Mouse (Mus musculus): Measurements from ENCODE around the gene 1500009C09Rik. TPM values are rescaled to one million over a fixed set of nuclear protein-coding genes. Genes with fewer than 3 reads are reported as not detected.
A peak's percentile ranks its signal among the peaks of the same experiment; 100 is the strongest.

1500009C09Rik gene
- polyA plus RNA-seq, 1 experiment from 2014 or later = 0.35 TPM

- Histone ChIP-seq H3K36me3 (replicated peaks; ENCODE audit: control insufficient read depth, insufficient read depth, low read depth, low read length) (no peaks in the 10 kb centered on the region), H3K9ac (replicated peaks; ENCODE audit: low read length) (no peak overlapping the region), H3K4me2 (ENCODE audit: low read depth, low read length) (no peak overlapping the region), H3K27me3 (ENCODE audit: control insufficient read depth, insufficient read depth, low read length) (peaks cover 11% of the 10 kb centered on the region), H3K4me3 (ENCODE audit: low read depth, low read length) (no peak overlapping the region), H3K27ac (replicated peaks; ENCODE audit: low read depth, low read length) (no peak overlapping the region), H3K9me3 (replicated peaks; ENCODE audit: control insufficient read depth, low read length) (no peaks in the 10 kb centered on the region), H3K4me1 (ENCODE audit: control insufficient read depth, insufficient read depth, low read length) (peaks cover 5% of the 10 kb centered on the region)
- peak; percentile 89 for DNase-seq (ENCODE audit: low spot score)
- WGBS = 2% methylated on average over 5 of the region's 5 CpGs
- no peak for ATAC-seq (replicated peaks; ENCODE audit: insufficient number of reproducible peaks, low FRiP score, low TSS enrichment, low read depth)
Measured at GRCm38 (mm10) chr15:82271201-82271600, 19.0 kb downstream of the 1500009C09Rik start.

- Histone ChIP-seq H3K4me1 (ENCODE audit: control insufficient read depth, insufficient read depth, low read length) (peaks cover 5% of the 10 kb centered on the region), H3K4me2 (ENCODE audit: low read depth, low read length) (no peak overlapping the region), H3K9ac (replicated peaks; ENCODE audit: low read length) (no peak overlapping the region), H3K27ac (replicated peaks; ENCODE audit: low read depth, low read length) (no peak overlapping the region), H3K27me3 (ENCODE audit: control insufficient read depth, insufficient read depth, low read length) (peaks cover 11% of the 10 kb centered on the region), H3K9me3 (replicated peaks; ENCODE audit: control insufficient read depth, low read length) (no peaks in the 10 kb centered on the region), H3K4me3 (ENCODE audit: low read depth, low read length) (no peak overlapping the region), H3K36me3 (replicated peaks; ENCODE audit: control insufficient read depth, insufficient read depth, low read depth, low read length) (no peaks in the 10 kb centered on the region)
- no peak for DNase-seq (ENCODE audit: low spot score)
- no peak for ATAC-seq (replicated peaks; ENCODE audit: insufficient number of reproducible peaks, low FRiP score, low TSS enrichment, low read depth)
- WGBS = 86% methylated on average over 6 of the region's 6 CpGs
Measured at GRCm38 (mm10) chr15:82272295-82272694, 20.1 kb downstream of the 1500009C09Rik start.

- Histone ChIP-seq H3K9me3 (replicated peaks; ENCODE audit: control insufficient read depth, low read length) (no peaks in the 10 kb centered on the region), H3K27ac (replicated peaks; ENCODE audit: low read depth, low read length) (peak within 1 kb of the TSS; percentile 52), H3K9ac (replicated peaks; ENCODE audit: low read length) (peak within 1 kb of the TSS; percentile 83), H3K4me2 (ENCODE audit: low read depth, low read length) (peak within 1 kb of the TSS; percentile 96), H3K36me3 (replicated peaks; ENCODE audit: control insufficient read depth, insufficient read depth, low read depth, low read length) (no peaks in the 10 kb centered on the region), H3K27me3 (ENCODE audit: control insufficient read depth, insufficient read depth, low read length) (peaks cover 11% of the 10 kb centered on the region), H3K4me1 (ENCODE audit: control insufficient read depth, insufficient read depth, low read length) (peaks cover 5% of the 10 kb centered on the region), H3K4me3 (ENCODE audit: low read depth, low read length) (peak within 1 kb of the TSS; percentile 70)
- 28% methylated on average over 6 of the region's 6 CpGs for WGBS
- DNase-seq (ENCODE audit: low spot score) = no peak
- ATAC-seq (replicated peaks; ENCODE audit: insufficient number of reproducible peaks, low FRiP score, low TSS enrichment, low read depth) = 0 out of 2 replicates have a peak, but pooled peaks have one; percentile 2
Measured at GRCm38 (mm10) chr15:82274593-82274926, 22.4 kb downstream of the 1500009C09Rik start, which contains the start of gene Sept3. TSS of gene Sept3 (plus strand) at chr15:82274893.

- peak overlapping the region; percentile 70 for H3K4me3 ChIP-seq (ENCODE audit: low read depth, low read length)
- H3K27ac ChIP-seq (replicated peaks; ENCODE audit: low read depth, low read length) = peak overlapping the region; percentile 52
- no peaks in the 10 kb centered on the region for H3K9me3 ChIP-seq (replicated peaks; ENCODE audit: control insufficient read depth, low read length)
- DNase-seq (ENCODE audit: low spot score) = peak; percentile 77
- H3K4me2 ChIP-seq (ENCODE audit: low read depth, low read length) = peak overlapping the region; percentile 96
- H3K27me3 ChIP-seq (ENCODE audit: control insufficient read depth, insufficient read depth, low read length) = peaks cover 11% of the 10 kb centered on the region
- H3K4me1 ChIP-seq (ENCODE audit: control insufficient read depth, insufficient read depth, low read length) = peaks cover 5% of the 10 kb centered on the region
- whole genome bisulfite sequencing = under 1% methylated on average over 86 of the region's 86 CpGs
- H3K9ac ChIP-seq (replicated peaks; ENCODE audit: low read length) = peak overlapping the region; percentile 83
- ATAC-seq (replicated peaks; ENCODE audit: insufficient number of reproducible peaks, low FRiP score, low TSS enrichment, low read depth) = peak; percentile 59
- H3K36me3 ChIP-seq (replicated peaks; ENCODE audit: control insufficient read depth, insufficient read depth, low read depth, low read length) = no peaks in the 10 kb centered on the region
Measured at GRCm38 (mm10) chr15:82274927-82275901, 23.0 kb downstream of the 1500009C09Rik start.

GRCm38 (mm10) chr15:82277591-82277990, 25.4 kb downstream of the 1500009C09Rik start:
- H3K4me1 ChIP-seq (ENCODE audit: control insufficient read depth, insufficient read depth, low read length) = peaks cover 5% of the 10 kb centered on the region
- H3K27me3 ChIP-seq (ENCODE audit: control insufficient read depth, insufficient read depth, low read length) = peaks cover 8% of the 10 kb centered on the region
- H3K27ac ChIP-seq (replicated peaks; ENCODE audit: low read depth, low read length) = no peak overlapping the region
- WGBS = 81% methylated on average over 5 of the region's 5 CpGs
- H3K9ac ChIP-seq (replicated peaks; ENCODE audit: low read length) = no peak overlapping the region
- no peak for ATAC-seq (replicated peaks; ENCODE audit: insufficient number of reproducible peaks, low FRiP score, low TSS enrichment, low read depth)
- no peaks in the 10 kb centered on the region for H3K9me3 ChIP-seq (replicated peaks; ENCODE audit: control insufficient read depth, low read length)
- no peak for DNase-seq (ENCODE audit: low spot score)
- H3K4me3 ChIP-seq (ENCODE audit: low read depth, low read length) = no peak overlapping the region
- H3K36me3 ChIP-seq (replicated peaks; ENCODE audit: control insufficient read depth, insufficient read depth, low read depth, low read length) = no peaks in the 10 kb centered on the region; the same call in none of the 2 replicates
- H3K4me2 ChIP-seq (ENCODE audit: low read depth, low read length) = no peak overlapping the region

GRCm38 (mm10) chr15:82280638-82281037, 28.4 kb downstream of the 1500009C09Rik start:
- DNase-seq (ENCODE audit: low spot score) (no peak), ATAC-seq (replicated peaks; ENCODE audit: insufficient number of reproducible peaks, low FRiP score, low TSS enrichment, low read depth) (no peak)
- Histone ChIP-seq H3K4me1 (ENCODE audit: control insufficient read depth, insufficient read depth, low read length) (peaks cover 5% of the 10 kb centered on the region), H3K9me3 (replicated peaks; ENCODE audit: control insufficient read depth, low read length) (no peaks in the 10 kb centered on the region), H3K36me3 (replicated peaks; ENCODE audit: control insufficient read depth, insufficient read depth, low read depth, low read length) (peaks cover 3% of the 10 kb centered on the region), H3K4me3 (ENCODE audit: low read depth, low read length) (no peak overlapping the region), H3K27ac (replicated peaks; ENCODE audit: low read depth, low read length) (no peak overlapping the region), H3K4me2 (ENCODE audit: low read depth, low read length) (no peak overlapping the region), H3K27me3 (ENCODE audit: control insufficient read depth, insufficient read depth, low read length) (no peaks in the 10 kb centered on the region), H3K9ac (replicated peaks; ENCODE audit: low read length) (no peak overlapping the region)
- WGBS = 80% methylated on average over 4 of the region's 4 CpGs

- H3K27me3 ChIP-seq (ENCODE audit: control insufficient read depth, insufficient read depth, low read length) = no peaks in the 10 kb centered on the region
- DNase-seq (ENCODE audit: low spot score) (no peak), ATAC-seq (replicated peaks; ENCODE audit: insufficient number of reproducible peaks, low FRiP score, low TSS enrichment, low read depth) (no peak)
- no peak overlapping the region for H3K27ac ChIP-seq (replicated peaks; ENCODE audit: low read depth, low read length)
- H3K4me1 ChIP-seq (ENCODE audit: control insufficient read depth, insufficient read depth, low read length) = no peaks in the 10 kb centered on the region
- H3K9ac ChIP-seq (replicated peaks; ENCODE audit: low read length) = no peak overlapping the region
- H3K36me3 ChIP-seq (replicated peaks; ENCODE audit: control insufficient read depth, insufficient read depth, low read depth, low read length) = peaks cover 6% of the 10 kb centered on the region
- no peak overlapping the region for H3K4me2 ChIP-seq (ENCODE audit: low read depth, low read length)
- H3K4me3 ChIP-seq (ENCODE audit: low read depth, low read length) = no peak overlapping the region
- no peaks in the 10 kb centered on the region for H3K9me3 ChIP-seq (replicated peaks; ENCODE audit: control insufficient read depth, low read length)
- 66% methylated on average over 12 of the region's 12 CpGs for WGBS
Measured at GRCm38 (mm10) chr15:82286157-82286556, 34.0 kb downstream of the 1500009C09Rik start.

- Histone ChIP-seq H3K27ac (replicated peaks; ENCODE audit: low read depth, low read length) (no peak overlapping the region), H3K4me3 (ENCODE audit: low read depth, low read length) (no peak overlapping the region), H3K4me1 (ENCODE audit: control insufficient read depth, insufficient read depth, low read length) (no peaks in the 10 kb centered on the region; the same call in 1 of the 2 replicates), H3K27me3 (ENCODE audit: control insufficient read depth, insufficient read depth, low read length) (no peaks in the 10 kb centered on the region), H3K4me2 (ENCODE audit: low read depth, low read length) (no peak overlapping the region), H3K36me3 (replicated peaks; ENCODE audit: control insufficient read depth, insufficient read depth, low read depth, low read length) (peaks cover 3% of the 10 kb centered on the region), H3K9me3 (replicated peaks; ENCODE audit: control insufficient read depth, low read length) (no peaks in the 10 kb centered on the region), H3K9ac (replicated peaks; ENCODE audit: low read length) (no peak overlapping the region)
- no peak for DNase-seq (ENCODE audit: low spot score)
- ATAC-seq (replicated peaks; ENCODE audit: insufficient number of reproducible peaks, low FRiP score, low TSS enrichment, low read depth) = no peak
- 92% methylated on average over 7 of the region's 7 CpGs for WGBS
Measured at GRCm38 (mm10) chr15:82290252-82290651, 38.1 kb downstream of the 1500009C09Rik start.

All from embryonic facial prominence, embryonic 11.5 days (tissue).